Mouse (Mus musculus) liver, adult 2 months (tissue): ENCODE data around the gene Msl3.

Experiments
- CTCF ChIP-seq: fragments of 200-500 bp; IDR thresholded peaks from 2 replicates; pipeline ENCODE4 v1.5.1; 2011; ENCODE audit warnings: low read depth, low read length, control low read depth
- POLR2A ChIP-seq: fragments of 200-500 bp; IDR thresholded peaks from 2 replicates; pipeline ENCODE4 v1.6.1; 2011; ENCODE audit warnings: low read length, control low read depth; ENCODE audit not compliant: insufficient read depth; ENCODE audit errors: extremely low read depth

- no peak for TF ChIP-seq POLR2A
- TF ChIP-seq CTCF, result no peak
These were observed 15.9 kb downstream of the Msl3 start for GRCm38 (mm10) chrX:168657795-168658194.
